Mouse (Mus musculus): Measurements from ENCODE around the gene Nfix. TPM values are rescaled to one million over a fixed set of nuclear protein-coding genes. Genes with fewer than 3 reads are reported as not detected.

The Nfix gene
- polyA plus RNA-seq, 1 experiment from 2014 or later: 67.4 TPM

DNA sequence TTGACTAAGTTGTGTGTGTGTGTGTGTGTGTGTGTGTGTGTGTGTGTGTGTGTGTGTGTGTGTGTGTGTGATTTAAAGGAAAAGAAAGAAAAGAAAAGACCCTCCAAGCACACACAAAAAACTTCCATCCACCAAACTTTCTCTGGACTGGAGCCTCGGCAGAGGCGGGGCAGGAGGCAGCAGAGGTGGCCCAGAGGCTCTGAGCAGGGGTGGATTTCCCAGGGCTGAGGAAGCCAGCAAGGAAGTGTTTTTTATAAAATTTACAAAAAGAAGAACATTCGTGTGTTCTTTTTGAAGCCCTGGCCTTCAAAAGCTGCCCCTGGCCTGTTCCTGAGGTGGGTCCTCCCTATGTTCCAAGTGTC lies 87.4 kb downstream of the Nfix start:
- Histone ChIP-seq H3K27ac (replicated peaks; ENCODE audit: low read depth, low read length) (peak overlapping the region; percentile 93), H3K27me3 (replicated peaks; ENCODE audit: control insufficient read depth, insufficient read depth, low read length) (peaks cover 10% of the 10 kb centered on the region), H3K4me1 (ENCODE audit: control insufficient read depth, insufficient read depth, low read length) (peaks cover 63% of the 10 kb centered on the region), H3K36me3 (ENCODE audit: control insufficient read depth, insufficient read depth, low read length) (peaks cover 60% of the 10 kb centered on the region), H3K9me3 (ENCODE audit: control insufficient read depth, low read length) (no peaks in the 10 kb centered on the region), H3K4me2 (ENCODE audit: low read depth, low read length) (peak overlapping the region; percentile 41), H3K4me3 (ENCODE audit: low read depth, low read length) (no peak overlapping the region), H3K9ac (ENCODE audit: low read depth, low read length) (peak overlapping the region; percentile 38; the same call in 1 of the 2 replicates)
- DNase-seq (ENCODE audit: low spot score): no peak
- peak; percentile 60 for ATAC-seq (ENCODE audit: low read depth)
- WGBS: 6% methylated on average over 3 of the region's 3 CpGs

DNA sequence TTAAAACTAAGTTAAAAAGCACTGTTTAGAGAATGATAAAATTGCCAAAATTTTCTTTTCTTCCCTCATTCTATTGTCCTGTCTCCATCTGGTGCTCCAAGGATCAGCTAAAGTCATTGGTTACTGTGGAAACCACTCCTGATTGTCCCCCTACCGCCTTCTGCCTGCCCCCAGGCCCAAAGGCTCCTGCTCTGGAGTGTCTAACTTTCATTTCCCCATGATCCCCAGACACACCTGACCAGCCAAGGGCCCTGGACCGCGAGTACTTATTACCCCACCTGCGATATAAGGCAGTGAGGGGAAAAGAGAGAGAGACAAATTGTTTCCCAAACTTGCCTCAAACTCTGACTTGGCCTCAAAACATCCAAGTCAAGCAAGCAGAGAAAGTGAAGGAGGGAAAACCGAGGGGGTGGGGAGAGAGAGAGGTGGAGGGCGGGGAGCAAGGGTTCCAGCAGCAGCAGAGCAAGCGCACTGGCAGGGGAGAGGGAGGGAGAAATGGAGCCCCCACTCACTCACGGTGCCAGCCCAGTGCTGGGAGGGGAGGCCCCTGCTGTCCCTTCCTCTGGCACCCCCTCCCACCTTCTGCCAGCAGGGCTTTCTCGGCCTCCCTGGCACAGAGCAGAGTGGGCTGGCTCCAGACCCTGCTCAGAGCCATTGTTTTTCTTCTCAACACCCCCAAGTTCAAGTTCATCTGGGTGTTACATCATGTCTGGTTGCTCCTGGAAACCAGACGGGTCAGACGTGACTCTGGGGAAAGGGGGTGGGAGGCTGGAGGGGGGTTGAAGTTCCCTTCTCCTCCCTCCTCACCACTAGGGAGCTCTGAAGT lies 88.0 kb downstream of the Nfix start:
- H3K9me3 ChIP-seq (ENCODE audit: control insufficient read depth, low read length): no peaks in the 10 kb centered on the region
- peak overlapping the region; percentile 93 for H3K27ac ChIP-seq (replicated peaks; ENCODE audit: low read depth, low read length)
- H3K27me3 ChIP-seq (replicated peaks; ENCODE audit: control insufficient read depth, insufficient read depth, low read length): peaks cover 16% of the 10 kb centered on the region
- H3K9ac ChIP-seq (ENCODE audit: low read depth, low read length): peak overlapping the region; percentile 54; the same call in 1 of the 2 replicates
- no peak overlapping the region for H3K4me3 ChIP-seq (ENCODE audit: low read depth, low read length)
- DNase-seq (ENCODE audit: low spot score) (peak; percentile 96), ATAC-seq (ENCODE audit: low read depth) (peak; percentile 90)
- H3K36me3 ChIP-seq (ENCODE audit: control insufficient read depth, insufficient read depth, low read length): peaks cover 60% of the 10 kb centered on the region
- peak overlapping the region; percentile 41 for H3K4me2 ChIP-seq (ENCODE audit: low read depth, low read length)
- WGBS: 11% methylated on average over 11 of the region's 11 CpGs
- peaks cover 69% of the 10 kb centered on the region for H3K4me1 ChIP-seq (ENCODE audit: control insufficient read depth, insufficient read depth, low read length)

DNA sequence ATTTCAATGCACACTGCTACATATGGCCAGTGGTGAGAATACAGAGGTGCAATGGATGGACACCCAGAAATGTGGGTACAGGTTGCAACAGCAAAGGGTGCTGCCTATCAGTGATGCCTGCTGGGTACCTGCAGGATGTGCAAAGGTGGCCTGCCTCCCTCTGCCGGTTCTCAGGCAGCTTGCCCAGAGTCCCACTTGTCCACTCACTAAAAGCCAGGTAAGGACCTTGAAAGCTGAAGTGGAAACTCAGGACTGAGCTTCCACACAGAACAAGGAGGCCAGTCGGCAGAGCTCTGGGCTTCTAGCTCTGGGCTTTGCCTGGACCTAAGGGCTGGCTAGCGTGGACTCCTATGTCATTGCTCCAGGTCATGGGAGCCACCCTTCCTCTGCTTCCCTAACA lies 88.8 kb downstream of the Nfix start:
- H3K4me1 ChIP-seq (ENCODE audit: control insufficient read depth, insufficient read depth, low read length): peaks cover 77% of the 10 kb centered on the region
- peak overlapping the region; percentile 93 for H3K27ac ChIP-seq (replicated peaks; ENCODE audit: low read depth, low read length)
- WGBS: 45% methylated on average over 3 of the region's 3 CpGs
- ATAC-seq (ENCODE audit: low read depth) (no peak), DNase-seq (ENCODE audit: low spot score) (no peak)
- peaks cover 24% of the 10 kb centered on the region for H3K27me3 ChIP-seq (replicated peaks; ENCODE audit: control insufficient read depth, insufficient read depth, low read length)
- peaks cover 59% of the 10 kb centered on the region for H3K36me3 ChIP-seq (ENCODE audit: control insufficient read depth, insufficient read depth, low read length)
- H3K9me3 ChIP-seq (ENCODE audit: control insufficient read depth, low read length): no peaks in the 10 kb centered on the region
- H3K4me3 ChIP-seq (ENCODE audit: low read depth, low read length): no peak overlapping the region
- peak overlapping the region; percentile 54; the same call in 1 of the 2 replicates for H3K9ac ChIP-seq (ENCODE audit: low read depth, low read length)
- H3K4me2 ChIP-seq (ENCODE audit: low read depth, low read length): no peak overlapping the region

DNA sequence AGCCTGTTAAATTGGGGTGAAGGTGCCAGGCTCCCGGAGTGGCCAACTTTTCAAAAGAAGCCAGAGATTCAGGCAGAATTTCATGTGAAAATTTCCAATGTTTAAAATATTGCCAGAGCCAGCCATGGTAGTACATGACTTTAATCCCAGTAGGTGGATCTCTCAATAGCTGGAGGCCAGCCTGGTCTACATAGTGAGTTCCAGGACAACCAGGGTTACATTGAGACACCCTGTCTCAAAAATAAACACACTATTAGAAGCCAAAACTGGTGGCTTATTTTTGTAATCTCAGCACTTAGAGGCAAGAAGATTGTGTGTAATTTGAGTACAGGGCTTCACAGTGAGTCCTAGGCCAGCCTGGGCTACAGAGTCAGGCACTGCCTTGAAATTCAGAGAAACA lies 90.2 kb downstream of the Nfix start:
- Histone ChIP-seq H3K4me2 (ENCODE audit: low read depth, low read length) (no peak overlapping the region), H3K4me3 (ENCODE audit: low read depth, low read length) (no peak overlapping the region), H3K36me3 (ENCODE audit: control insufficient read depth, insufficient read depth, low read length) (peaks cover 49% of the 10 kb centered on the region), H3K4me1 (ENCODE audit: control insufficient read depth, insufficient read depth, low read length) (peaks cover 78% of the 10 kb centered on the region), H3K9me3 (ENCODE audit: control insufficient read depth, low read length) (no peaks in the 10 kb centered on the region), H3K9ac (ENCODE audit: low read depth, low read length) (no peak overlapping the region), H3K27me3 (replicated peaks; ENCODE audit: control insufficient read depth, insufficient read depth, low read length) (peaks cover 34% of the 10 kb centered on the region), H3K27ac (replicated peaks; ENCODE audit: low read depth, low read length) (peak overlapping the region; percentile 18; the same call in 1 of the 2 replicates)
- no peak for ATAC-seq (ENCODE audit: low read depth)
- WGBS: 92% methylated on average over 1 of the region's 1 CpGs
- no peak for DNase-seq (ENCODE audit: low spot score)

DNA sequence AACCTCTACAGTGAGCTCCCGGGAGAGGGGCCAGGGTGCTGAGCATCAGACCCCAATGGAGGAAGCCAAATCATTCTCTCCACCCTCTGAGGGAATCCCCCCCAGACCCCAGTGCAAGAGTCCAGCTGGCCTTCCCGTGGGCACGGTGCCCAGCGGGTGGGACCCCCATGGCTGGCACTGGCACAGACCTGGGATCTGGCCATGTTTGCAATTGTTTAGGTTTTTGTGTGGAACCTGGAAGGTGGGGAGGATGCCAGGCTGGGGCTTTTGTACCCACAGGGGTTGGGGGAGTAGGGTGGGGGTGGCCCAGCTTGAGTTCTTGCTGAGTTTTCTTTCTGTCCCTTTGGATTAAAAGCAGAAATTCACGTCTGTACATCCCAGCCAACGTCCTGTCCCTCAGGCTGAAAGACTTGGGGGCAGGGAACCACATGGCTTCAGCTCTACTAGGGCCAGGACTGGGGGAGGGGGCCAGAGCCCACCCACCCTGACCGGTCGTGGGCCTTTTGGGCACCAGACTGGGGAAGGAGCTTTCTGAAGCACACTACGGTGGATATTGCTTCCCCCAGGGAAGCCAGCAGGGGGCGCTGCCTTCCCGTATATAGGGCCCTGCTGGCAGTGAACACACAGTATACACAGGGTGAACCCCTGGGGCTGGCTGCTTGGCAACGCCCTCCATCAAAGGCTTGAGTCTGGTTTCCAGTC lies 91.2 kb downstream of the Nfix start:
- Histone ChIP-seq H3K27ac (replicated peaks; ENCODE audit: low read depth, low read length) (peak overlapping the region; percentile 16; the same call in 1 of the 2 replicates), H3K9me3 (ENCODE audit: control insufficient read depth, low read length) (no peaks in the 10 kb centered on the region), H3K4me3 (ENCODE audit: low read depth, low read length) (no peak overlapping the region), H3K4me1 (ENCODE audit: control insufficient read depth, insufficient read depth, low read length) (peaks cover 71% of the 10 kb centered on the region), H3K36me3 (ENCODE audit: control insufficient read depth, insufficient read depth, low read length) (peaks cover 46% of the 10 kb centered on the region), H3K9ac (ENCODE audit: low read depth, low read length) (0 out of 2 replicates have a peak overlapping the region, but pooled peaks have one; percentile 35), H3K27me3 (replicated peaks; ENCODE audit: control insufficient read depth, insufficient read depth, low read length) (peaks cover 42% of the 10 kb centered on the region), H3K4me2 (ENCODE audit: low read depth, low read length) (0 out of 2 replicates have a peak overlapping the region, but pooled peaks have one; percentile 10)
- DNase-seq (ENCODE audit: low spot score) (peak; percentile 94), ATAC-seq (ENCODE audit: low read depth) (peak; percentile 50)
- 15% methylated on average over 12 of the region's 12 CpGs for WGBS

DNA sequence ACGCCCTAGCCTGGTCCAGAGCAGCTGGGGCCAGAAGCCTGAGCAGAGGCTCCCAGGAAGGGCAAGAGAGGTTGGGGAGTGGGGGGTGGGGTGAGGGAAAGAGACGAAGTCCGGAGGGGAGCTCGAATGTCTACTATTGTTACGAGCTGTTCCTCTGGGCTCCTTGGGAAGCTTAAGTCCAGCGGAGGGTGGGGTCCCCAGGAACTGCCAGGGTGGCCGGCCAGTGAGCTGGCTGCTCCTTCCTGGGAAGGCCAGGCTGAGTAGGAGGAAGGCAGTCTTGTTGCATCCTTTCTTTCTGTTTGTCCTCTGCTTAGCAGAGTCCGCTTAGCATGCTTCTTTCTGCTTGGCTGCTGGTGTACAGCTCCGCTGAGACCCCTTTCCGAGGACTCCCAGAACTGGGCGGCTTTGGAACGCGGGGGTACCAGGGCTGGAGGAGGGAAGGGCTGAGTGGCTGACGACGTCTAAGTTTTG lies 92.0 kb downstream of the Nfix start:
- Histone ChIP-seq H3K27ac (replicated peaks; ENCODE audit: low read depth, low read length) (0 out of 2 replicates have a peak overlapping the region, but pooled peaks have one; percentile 39), H3K4me1 (ENCODE audit: control insufficient read depth, insufficient read depth, low read length) (peaks cover 62% of the 10 kb centered on the region), H3K9me3 (ENCODE audit: control insufficient read depth, low read length) (no peaks in the 10 kb centered on the region), H3K4me2 (ENCODE audit: low read depth, low read length) (peak overlapping the region; percentile 27; the same call in 1 of the 2 replicates), H3K27me3 (replicated peaks; ENCODE audit: control insufficient read depth, insufficient read depth, low read length) (peaks cover 50% of the 10 kb centered on the region), H3K36me3 (ENCODE audit: control insufficient read depth, insufficient read depth, low read length) (peaks cover 38% of the 10 kb centered on the region), H3K9ac (ENCODE audit: low read depth, low read length) (0 out of 2 replicates have a peak overlapping the region, but pooled peaks have one; percentile 37), H3K4me3 (ENCODE audit: low read depth, low read length) (peak overlapping the region; percentile 18; the same call in 1 of the 2 replicates)
- DNase-seq (ENCODE audit: low spot score) (no peak), ATAC-seq (ENCODE audit: low read depth) (no peak)
- 28% methylated on average over 15 of the region's 15 CpGs for WGBS

DNA sequence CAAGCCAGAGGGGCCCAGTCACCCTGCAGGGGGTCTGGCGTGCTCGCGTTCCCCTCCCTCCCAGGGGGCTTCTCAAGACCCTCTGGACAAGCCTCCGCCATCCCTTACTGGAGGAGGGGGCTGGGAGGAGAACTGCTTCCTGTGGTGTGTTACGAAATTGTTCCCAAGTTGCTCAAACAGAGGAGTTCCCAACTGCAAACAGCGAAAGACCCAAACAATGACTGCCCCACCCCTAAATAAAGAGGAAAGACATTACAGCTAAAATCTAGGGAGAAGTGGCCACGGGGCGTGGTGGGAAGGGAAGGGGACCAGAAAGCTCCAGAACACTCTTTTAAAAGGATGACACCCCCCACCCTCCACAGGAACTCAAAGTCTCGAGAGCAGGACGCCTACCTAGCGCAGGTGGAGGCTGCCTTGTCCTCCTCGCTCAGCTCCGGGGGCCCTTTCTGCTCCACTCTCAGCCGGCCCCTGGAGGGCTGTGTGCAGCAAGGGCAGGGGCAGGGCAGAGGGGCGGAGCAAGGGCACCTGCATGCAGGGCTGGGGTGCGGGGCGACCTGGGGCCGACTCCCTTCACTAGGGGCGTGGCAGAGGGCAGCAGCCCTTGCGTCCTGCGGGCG lies 92.8 kb downstream of the Nfix start:
- Histone ChIP-seq H3K27me3 (replicated peaks; ENCODE audit: control insufficient read depth, insufficient read depth, low read length) (peaks cover 57% of the 10 kb centered on the region), H3K4me3 (ENCODE audit: low read depth, low read length) (peak overlapping the region; percentile 18), H3K36me3 (ENCODE audit: control insufficient read depth, insufficient read depth, low read length) (peaks cover 38% of the 10 kb centered on the region), H3K4me1 (ENCODE audit: control insufficient read depth, insufficient read depth, low read length) (peaks cover 56% of the 10 kb centered on the region), H3K27ac (replicated peaks; ENCODE audit: low read depth, low read length) (peak overlapping the region; percentile 39; the same call in 1 of the 2 replicates), H3K9me3 (ENCODE audit: control insufficient read depth, low read length) (no peaks in the 10 kb centered on the region), H3K4me2 (ENCODE audit: low read depth, low read length) (peak overlapping the region; percentile 27), H3K9ac (ENCODE audit: low read depth, low read length) (peak overlapping the region; percentile 49; the same call in 1 of the 2 replicates)
- DNase-seq (ENCODE audit: low spot score): no peak
- no peak for ATAC-seq (ENCODE audit: low read depth)
- WGBS: 24% methylated on average over 15 of the region's 22 CpGs

Data from embryonic facial prominence, embryonic 14.5 days (tissue).